Mouse (Mus musculus) forebrain, embryonic 12.5 days (tissue): ENCODE measurements around the gene Gm7982. TPM values are rescaled to one million over a fixed set of nuclear protein-coding genes. Genes with fewer than 3 reads are reported as not detected.
"Not testable (repeated sequence)": the region's sequence is repeated elsewhere in the genome, so short reads cannot be mapped to it uniquely, and the experiment has no call there.

Source experiments
- ATAC-seq: fragments of 200-750 bp; cut with Nextera tagmentation; 2 replicates; pipeline ENCODE4 v1.8.0; 2017; ENCODE audit warnings: moderate TSS enrichment; ENCODE audit not compliant: low FRiP score
- H3K27ac ChIP-seq: fragments of 300-500 bp; sonication (generic); 2 replicates; pipeline ENCODE4 v1.5.1; 2016; ENCODE audit warnings: mild to moderate bottlenecking
- H3K27me3 ChIP-seq: fragments of 300-500 bp; sonication (generic); 2 replicates; pipeline ENCODE4 v1.6.1; 2016; ENCODE audit warnings: mild to moderate bottlenecking
- H3K36me3 ChIP-seq: fragments of 300-500 bp; sonication (generic); replicated peaks from 2 replicates; pipeline ENCODE4 v1.6.1; 2016; ENCODE audit warnings: mild to moderate bottlenecking
- H3K4me1 ChIP-seq: fragments of 300-500 bp; sonication (generic); 2 replicates; pipeline ENCODE4 v1.6.1; 2016
- H3K4me2 ChIP-seq: fragments of 300-500 bp; sonication (generic); 2 replicates; pipeline ENCODE4 v1.6.1; 2016; ENCODE audit warnings: mild to moderate bottlenecking, moderate library complexity
- H3K4me3 ChIP-seq: fragments of 300-500 bp; sonication (generic); replicated peaks from 2 replicates; pipeline ENCODE4 v1.5.1; 2016; ENCODE audit warnings: mild to moderate bottlenecking
- H3K9ac ChIP-seq: fragments of 300-500 bp; sonication (generic); 2 replicates; pipeline ENCODE4 v1.6.1; 2016; ENCODE audit warnings: mild to moderate bottlenecking
- H3K9me3 ChIP-seq: fragments of 300-500 bp; sonication (generic); 2 replicates; pipeline ENCODE4 v1.6.1; 2016
- WGBS: fragments of 180-500 bp; shearing (Covaris S2); methylation state at CpG from one replicate; pipeline ENCODE4 v1.1.7; 2016; 5-methylcytosine and 5-hydroxymethylcytosine counted together
- polyA plus RNA-seq: library from polyadenylated mRNA; unstranded; fragments of >200 nt; fragmentation: Nextera tagmentation; extraction: Ambion mirVana; gene quantifications from 2 replicates; pipeline ENCODE4 v1.2.1, GENCODE M21; 2016

Gene Gm7982
- polyA plus RNA-seq, result not detected in 2 replicates

DNA sequence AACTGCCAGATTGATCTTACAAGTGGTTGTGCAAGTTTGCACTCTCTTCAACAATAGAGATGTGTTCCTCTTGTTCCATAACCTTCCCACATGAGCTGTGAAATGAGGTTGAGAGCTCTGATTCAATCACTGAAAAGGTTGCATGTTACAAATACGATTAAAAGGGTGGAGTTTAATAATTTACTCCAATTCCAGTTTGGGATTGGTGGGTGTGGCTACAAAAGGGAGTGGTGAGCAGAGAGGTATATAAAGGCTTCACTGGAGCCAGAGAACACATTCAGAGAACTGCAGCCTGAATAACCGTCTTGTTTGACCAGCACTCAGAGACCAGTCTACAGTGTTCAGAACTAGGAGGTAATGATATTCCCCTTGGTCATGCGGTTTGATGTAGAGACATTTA is at the start of gene Gm7982:
TSS of gene Gm7982 (plus strand) at position 301 of the 400 bp plus-strand sequence.
- ATAC-seq, H3K9me3 ChIP-seq, H3K27ac ChIP-seq, H3K27me3 ChIP-seq, H3K36me3 ChIP-seq, H3K4me1 ChIP-seq, H3K4me2 ChIP-seq, H3K9ac ChIP-seq, H3K4me3 ChIP-seq: not testable (repeated sequence)
- WGBS, result no CpG with 5 or more reads among the region's 3 CpGs

DNA sequence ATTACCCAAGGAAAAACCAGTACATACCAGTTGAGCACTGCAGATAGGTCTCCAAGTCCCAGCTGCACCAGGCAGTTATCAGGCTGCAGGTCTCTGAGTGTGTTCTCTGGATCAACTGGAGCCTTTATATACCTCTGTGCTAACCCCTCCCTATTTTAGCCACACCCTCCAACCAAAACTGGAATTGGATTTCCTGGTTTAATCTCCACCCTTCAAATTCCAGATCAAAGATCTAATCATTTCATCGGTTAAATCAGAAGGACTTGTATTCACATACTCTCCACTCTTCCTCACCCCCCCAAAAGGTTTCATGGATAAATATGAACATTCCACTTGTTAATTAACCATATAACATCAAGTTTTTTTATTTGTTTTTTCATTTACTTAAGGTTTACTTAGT is 5.7 kb upstream of the Gm7982 start, which contains the start of gene Gm7978:
TSS of gene Gm7978 (minus strand) at position 101 of the 400 bp plus-strand sequence.
- H3K36me3 ChIP-seq, H3K4me2 ChIP-seq, H3K27me3 ChIP-seq, H3K9me3 ChIP-seq, H3K27ac ChIP-seq, H3K4me1 ChIP-seq, ATAC-seq, H3K4me3 ChIP-seq, H3K9ac ChIP-seq: not testable (repeated sequence)
- WGBS, result no CpG with 5 or more reads among the region's 1 CpGs

DNA sequence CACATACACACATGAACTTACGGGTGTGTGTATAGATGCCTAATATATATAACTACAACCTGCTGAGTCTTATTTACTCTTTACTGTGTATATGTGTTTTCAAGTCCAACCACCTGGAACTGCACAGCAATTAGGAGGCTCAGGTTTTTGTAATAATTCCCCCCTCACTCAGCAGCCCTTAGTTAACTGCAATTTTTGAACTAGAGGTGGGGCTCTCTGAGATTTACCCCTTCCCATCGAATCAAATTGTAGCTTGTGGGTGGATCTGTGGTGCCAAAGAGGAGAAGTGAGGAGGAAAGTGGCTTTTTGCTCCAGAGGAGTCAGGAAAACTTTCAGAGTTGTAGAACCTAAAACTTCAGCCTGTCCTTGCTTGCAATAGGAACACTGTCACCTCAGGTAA is 33.9 kb downstream of the Gm7982 start, which contains the start of gene E330014E10Rik:
TSS of gene E330014E10Rik (plus strand) at position 301 of the 400 bp plus-strand sequence.
- H3K27ac ChIP-seq, H3K27me3 ChIP-seq, H3K4me1 ChIP-seq, H3K4me2 ChIP-seq, H3K4me3 ChIP-seq, ATAC-seq, H3K36me3 ChIP-seq, H3K9ac ChIP-seq, H3K9me3 ChIP-seq: not testable (repeated sequence)
- no CpG with 5 or more reads among the region's 2 CpGs for WGBS

Other genes starting within 250 kb of the Gm7982 start
- gene Gm3286, start 231.3 kb upstream of the Gm7982 start, polyA plus RNA-seq, result not detected in 2 replicates
- gene Gm7971, start 147.1 kb upstream of the Gm7982 start, polyA plus RNA-seq, result not detected in 2 replicates
- not detected in 2 replicates for gene Gm7978, start 5.8 kb upstream of the Gm7982 start, polyA plus RNA-seq
- gene E330014E10Rik, start 34.0 kb downstream of the Gm7982 start, polyA plus RNA-seq, result not detected in 2 replicates
- gene Cxcl13, start 214.9 kb downstream of the Gm7982 start, polyA plus RNA-seq, result 0.35 TPM in 1 of 2 replicates, not detected in the other